Mouse (Mus musculus) hindbrain, embryonic 12.5 days (tissue): ENCODE data around the gene Kcnj6. TPM values are rescaled to one million over a fixed set of nuclear protein-coding genes. Genes with fewer than 3 reads are reported as not detected.

Experiments used
- ATAC-seq: fragments of 200-750 bp; cut with Nextera tagmentation; 2 replicates; pipeline ENCODE4 v1.8.0; 2017; ENCODE audit warnings: moderate TSS enrichment; ENCODE audit not compliant: low FRiP score
- H3K27ac ChIP-seq: fragments of 300-500 bp; sonication (generic); 2 replicates; pipeline ENCODE4 v1.5.1; 2016; ENCODE audit warnings: mild to moderate bottlenecking
- H3K27me3 ChIP-seq: fragments of 300-500 bp; sonication (generic); 2 replicates; pipeline ENCODE4 v1.6.1; 2016; ENCODE audit warnings: mild to moderate bottlenecking
- H3K36me3 ChIP-seq: fragments of 300-500 bp; sonication (generic); 2 replicates; pipeline ENCODE4 v1.6.1; 2016; ENCODE audit warnings: mild to moderate bottlenecking
- H3K4me1 ChIP-seq: fragments of 300-500 bp; sonication (generic); 2 replicates; pipeline ENCODE4 v1.6.1; 2016
- H3K4me2 ChIP-seq: fragments of 300-500 bp; sonication (generic); replicated peaks from 2 replicates; pipeline ENCODE4 v1.6.1; 2016; ENCODE audit warnings: mild to moderate bottlenecking
- H3K4me3 ChIP-seq: fragments of 300-500 bp; sonication (generic); 2 replicates; pipeline ENCODE4 v1.5.1; 2016; ENCODE audit warnings: mild to moderate bottlenecking
- H3K9ac ChIP-seq: fragments of 300-500 bp; sonication (generic); 2 replicates; pipeline ENCODE4 v1.6.1; 2016; ENCODE audit warnings: mild to moderate bottlenecking, moderate library complexity
- H3K9me3 ChIP-seq: fragments of 300-500 bp; sonication (generic); replicated peaks from 2 replicates; pipeline ENCODE4 v1.6.1; 2016; ENCODE audit warnings: mild to moderate bottlenecking
- WGBS: fragments of 180-500 bp; shearing (Covaris S2); methylation state at CpG from one replicate; pipeline ENCODE4 v1.1.7; 2016; 5-methylcytosine and 5-hydroxymethylcytosine counted together
- polyA plus RNA-seq: library from polyadenylated mRNA; unstranded; fragments of >200 nt; fragmentation: Nextera tagmentation; extraction: Ambion mirVana; gene quantifications from 2 replicates; pipeline ENCODE4 v1.2.1, GENCODE M21; 2016

Gene Kcnj6
- polyA plus RNA-seq, 1 experiment from 2014 or later, result 0.26 TPM

- 84% methylated on average over 2 of the region's 2 CpGs for WGBS
- H3K9ac ChIP-seq, result no peak overlapping the region
- H3K4me2 ChIP-seq, result no peak overlapping the region
Measured at GRCm38 (mm10) chr16:94980374-94980773, 17.1 kb downstream of the Kcnj6 start.

DNA sequence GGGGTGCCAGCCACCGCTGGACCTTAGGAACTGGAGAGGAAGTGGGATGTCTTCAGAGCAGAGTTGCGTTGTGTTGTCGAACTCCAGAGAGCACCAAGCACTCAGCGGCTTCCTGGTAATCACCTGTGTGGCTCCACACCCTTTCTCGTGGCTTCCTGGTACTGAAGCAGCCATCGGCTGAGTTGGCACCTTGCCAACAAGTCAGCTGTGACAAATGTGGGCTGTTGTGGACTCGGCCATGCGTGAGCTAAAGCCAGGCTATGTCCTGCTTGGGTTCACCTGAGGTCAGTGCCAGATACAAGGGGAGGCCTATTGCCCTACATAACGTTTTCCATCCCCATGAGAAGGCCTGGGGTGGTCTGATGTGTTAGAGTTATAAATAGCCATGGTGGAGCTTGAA, 18.0 kb downstream of the Kcnj6 start:
- no peak for ATAC-seq
- WGBS, result 78% methylated on average over 9 of the region's 9 CpGs
- Histone ChIP-seq H3K9ac (no peak overlapping the region), H3K4me1 (peaks cover 3% of the 10 kb centered on the region; the same call in 1 of the 2 replicates), H3K4me2 (no peak overlapping the region), H3K4me3 (no peak overlapping the region), H3K27me3 (no peaks in the 10 kb centered on the region), H3K36me3 (no peaks in the 10 kb centered on the region), H3K9me3 (no peaks in the 10 kb centered on the region; the same call in 1 of the 2 replicates), H3K27ac (no peak overlapping the region)

More at GRCm38 (mm10) chr16:94980374-94980773, 17.1 kb downstream of the Kcnj6 start:
- Histone ChIP-seq H3K36me3 (no peaks in the 10 kb centered on the region), H3K4me3 (no peak overlapping the region), H3K9me3 (no peaks in the 10 kb centered on the region; the same call in 1 of the 2 replicates), H3K27me3 (no peaks in the 10 kb centered on the region), H3K4me1 (peaks cover 3% of the 10 kb centered on the region; the same call in 1 of the 2 replicates), H3K27ac (no peak overlapping the region)
- ATAC-seq, result no peak

DNA sequence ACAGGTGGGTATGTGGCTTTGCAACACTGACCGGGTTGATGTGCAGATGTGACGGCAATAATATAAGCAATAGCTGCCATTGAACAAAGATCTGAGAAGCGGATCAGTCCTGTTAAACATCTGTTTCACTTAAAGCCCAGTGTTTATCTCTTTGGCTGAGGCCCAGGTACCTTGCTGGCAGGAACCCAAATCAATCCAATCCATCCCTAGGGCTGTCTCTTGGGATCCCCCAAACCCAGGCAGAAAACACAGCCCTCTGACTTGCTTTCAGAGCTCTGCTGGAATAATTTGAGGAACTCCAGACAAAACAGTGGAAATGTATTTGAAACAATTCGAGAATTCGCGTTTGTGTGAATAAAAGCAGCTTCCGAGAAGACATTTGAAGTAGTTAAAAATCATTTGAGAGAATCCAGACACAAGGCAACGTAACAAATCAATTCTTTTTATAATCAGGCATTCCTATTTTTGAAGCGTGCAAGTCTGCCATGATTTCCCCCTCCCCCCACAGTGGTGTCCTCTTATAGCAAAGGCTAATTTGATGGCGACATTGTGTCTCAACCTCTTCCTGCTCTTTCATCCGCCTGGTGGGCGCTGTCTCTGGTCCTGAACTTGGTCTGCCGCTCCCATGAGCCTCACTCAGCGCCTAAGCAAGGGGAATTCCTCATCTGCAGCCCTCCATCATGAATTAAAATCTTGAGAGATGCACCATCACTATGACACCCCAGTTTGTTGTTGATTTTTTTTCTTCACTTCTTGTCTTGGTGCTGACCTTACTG, 25.2 kb downstream of the Kcnj6 start:
- H3K9me3 ChIP-seq, result no peaks in the 10 kb centered on the region
- no peak for ATAC-seq
- WGBS, result 48% methylated on average over 14 of the region's 14 CpGs

GRCm38 (mm10) chr16:94968941-94969340, 28.6 kb downstream of the Kcnj6 start:
- Histone ChIP-seq H3K9me3 (no peaks in the 10 kb centered on the region), H3K9ac (no peak overlapping the region), H3K27ac (no peak overlapping the region), H3K4me2 (no peak overlapping the region), H3K4me1 (no peaks in the 10 kb centered on the region), H3K27me3 (no peaks in the 10 kb centered on the region), H3K4me3 (no peak overlapping the region), H3K36me3 (no peaks in the 10 kb centered on the region)
- WGBS, result 66% methylated on average over 6 of the region's 6 CpGs
- no peak for ATAC-seq

More for the DNA sequence above, 25.2 kb downstream of the Kcnj6 start:
- Histone ChIP-seq H3K4me3 (no peak overlapping the region), H3K9ac (no peak overlapping the region), H3K4me1 (no peaks in the 10 kb centered on the region), H3K4me2 (no peak overlapping the region), H3K27ac (no peak overlapping the region), H3K36me3 (no peaks in the 10 kb centered on the region), H3K27me3 (no peaks in the 10 kb centered on the region)

- no peak overlapping the region for H3K27ac ChIP-seq
- no peaks in the 10 kb centered on the region for H3K36me3 ChIP-seq
- no peaks in the 10 kb centered on the region for H3K27me3 ChIP-seq
- no peak for ATAC-seq
- no peak overlapping the region for H3K9ac ChIP-seq
- H3K4me3 ChIP-seq, result no peak overlapping the region
- H3K4me1 ChIP-seq, result no peaks in the 10 kb centered on the region
- 90% methylated on average over 2 of the region's 2 CpGs for WGBS
- H3K4me2 ChIP-seq, result no peak overlapping the region
- no peaks in the 10 kb centered on the region for H3K9me3 ChIP-seq
Measured at GRCm38 (mm10) chr16:94968472-94968871, 29.0 kb downstream of the Kcnj6 start.

GRCm38 (mm10) chr16:94957156-94957828, 40.2 kb downstream of the Kcnj6 start:
- H3K36me3 ChIP-seq, result no peaks in the 10 kb centered on the region
- H3K9me3 ChIP-seq, result no peaks in the 10 kb centered on the region
- 86% methylated on average over 9 of the region's 9 CpGs for WGBS
- no peaks in the 10 kb centered on the region for H3K4me1 ChIP-seq
- no peak overlapping the region for H3K4me2 ChIP-seq
- no peak overlapping the region for H3K9ac ChIP-seq
- H3K4me3 ChIP-seq, result no peak overlapping the region
- no peak overlapping the region for H3K27ac ChIP-seq
- H3K27me3 ChIP-seq, result no peaks in the 10 kb centered on the region
- no peak for ATAC-seq

- WGBS, result 88% methylated on average over 6 of the region's 6 CpGs
Measured at GRCm38 (mm10) chr16:94956410-94956809, 41.1 kb downstream of the Kcnj6 start.

GRCm38 (mm10) chr16:94953294-94953693, 44.2 kb downstream of the Kcnj6 start:
- ATAC-seq, result no peak
- Histone ChIP-seq H3K36me3 (no peaks in the 10 kb centered on the region), H3K9ac (no peak overlapping the region), H3K4me3 (no peak overlapping the region), H3K4me2 (no peak overlapping the region), H3K4me1 (no peaks in the 10 kb centered on the region), H3K27me3 (no peaks in the 10 kb centered on the region), H3K27ac (no peak overlapping the region), H3K9me3 (no peaks in the 10 kb centered on the region)
- 80% methylated on average over 1 of the region's 1 CpGs for WGBS

More at GRCm38 (mm10) chr16:94956410-94956809, 41.1 kb downstream of the Kcnj6 start:
- ATAC-seq, result no peak
- no peaks in the 10 kb centered on the region for H3K27me3 ChIP-seq
- H3K4me3 ChIP-seq, result no peak overlapping the region
- no peaks in the 10 kb centered on the region for H3K4me1 ChIP-seq
- no peak overlapping the region for H3K9ac ChIP-seq
- no peak overlapping the region for H3K27ac ChIP-seq
- H3K4me2 ChIP-seq, result no peak overlapping the region
- no peaks in the 10 kb centered on the region for H3K36me3 ChIP-seq
- no peaks in the 10 kb centered on the region for H3K9me3 ChIP-seq

DNA sequence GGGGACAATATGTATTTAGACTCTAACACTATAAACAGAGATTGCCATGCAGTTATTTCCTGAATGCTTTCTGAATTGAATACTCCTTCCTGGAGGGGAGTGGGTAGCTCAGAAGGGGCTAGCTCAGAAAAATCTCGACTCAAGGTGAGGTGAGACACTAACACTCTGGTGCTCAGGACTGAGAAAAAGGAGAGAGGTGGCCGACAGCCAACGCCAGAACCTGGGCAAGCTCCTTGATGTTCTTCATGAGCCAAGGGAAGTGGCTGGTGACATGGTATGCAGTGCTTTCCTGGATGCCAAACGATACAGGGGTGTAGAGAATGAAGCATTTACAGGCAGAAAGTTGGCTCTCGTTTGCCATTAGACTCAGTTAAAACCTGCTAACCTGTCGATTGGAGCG, 48.3 kb downstream of the Kcnj6 start:
- H3K9ac ChIP-seq, result no peak overlapping the region
- no peaks in the 10 kb centered on the region for H3K27me3 ChIP-seq
- H3K36me3 ChIP-seq, result no peaks in the 10 kb centered on the region
- H3K27ac ChIP-seq, result no peak overlapping the region
- WGBS, result 87% methylated on average over 7 of the region's 7 CpGs
- H3K4me1 ChIP-seq, result no peaks in the 10 kb centered on the region
- no peak overlapping the region for H3K4me2 ChIP-seq
- no peak overlapping the region for H3K4me3 ChIP-seq
- no peak for ATAC-seq
- H3K9me3 ChIP-seq, result no peaks in the 10 kb centered on the region

DNA sequence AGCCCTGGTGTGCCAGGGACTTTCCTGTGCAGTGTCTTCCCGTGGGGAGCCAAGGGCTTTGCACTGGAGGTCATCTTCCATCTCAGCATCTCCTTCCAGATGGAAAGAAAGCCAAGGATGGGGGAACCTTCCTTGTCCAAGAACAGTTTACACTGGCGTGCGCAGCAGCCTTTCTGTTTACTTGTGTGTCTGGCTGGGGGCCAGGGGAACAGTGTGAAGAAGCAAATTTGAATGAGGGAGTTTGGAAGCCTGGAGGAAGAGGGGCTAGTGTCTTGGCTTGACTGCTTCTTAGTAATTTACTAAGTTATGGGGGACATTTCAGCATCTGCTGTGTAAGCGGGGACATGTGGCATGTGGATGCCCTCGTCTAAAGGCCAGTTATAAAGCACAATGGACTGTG, 50.7 kb downstream of the Kcnj6 start:
- Histone ChIP-seq H3K27me3 (no peaks in the 10 kb centered on the region), H3K4me3 (no peak overlapping the region), H3K4me2 (no peak overlapping the region), H3K9me3 (no peaks in the 10 kb centered on the region), H3K9ac (no peak overlapping the region), H3K27ac (no peak overlapping the region), H3K36me3 (no peaks in the 10 kb centered on the region), H3K4me1 (no peaks in the 10 kb centered on the region)
- no peak for ATAC-seq
- WGBS, result 81% methylated on average over 5 of the region's 5 CpGs

DNA sequence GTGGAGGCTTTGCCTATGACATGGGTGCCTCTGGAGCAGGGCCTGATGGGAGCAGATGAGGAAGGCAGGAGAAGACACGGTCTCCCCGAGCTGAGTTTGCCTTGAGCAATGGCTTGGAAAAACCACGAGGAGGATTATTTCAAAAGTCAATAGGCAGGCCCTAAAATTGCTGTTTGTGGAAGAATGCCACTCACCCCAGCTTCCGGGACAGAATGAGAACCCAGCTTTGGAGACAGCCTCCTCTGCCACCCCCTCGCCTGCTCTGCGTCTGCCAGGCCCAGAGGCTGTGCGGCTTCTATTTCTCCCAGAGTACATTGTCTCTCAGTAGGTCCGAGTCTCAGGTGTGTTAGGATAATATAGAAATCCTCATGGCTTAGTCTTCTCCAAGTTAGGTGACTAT, 64.8 kb downstream of the Kcnj6 start:
- 88% methylated on average over 8 of the region's 8 CpGs for WGBS

GRCm38 (mm10) chr16:94931343-94932301, 65.9 kb downstream of the Kcnj6 start:
- peak overlapping the region; percentile 37 for H3K4me2 ChIP-seq
- no peaks in the 10 kb centered on the region for H3K36me3 ChIP-seq
- H3K9me3 ChIP-seq, result no peaks in the 10 kb centered on the region
- 7% methylated on average over 21 of the region's 21 CpGs for WGBS
- H3K27me3 ChIP-seq, result no peaks in the 10 kb centered on the region
- no peak overlapping the region for H3K9ac ChIP-seq
- peak; percentile 71 for ATAC-seq
- peaks cover 10% of the 10 kb centered on the region for H3K4me1 ChIP-seq
- H3K4me3 ChIP-seq, result no peak overlapping the region
- peak overlapping the region; percentile 35; the same call in 1 of the 2 replicates for H3K27ac ChIP-seq

More for the DNA sequence above, 64.8 kb downstream of the Kcnj6 start:
- H3K4me1 ChIP-seq, result peaks cover 10% of the 10 kb centered on the region
- H3K9ac ChIP-seq, result no peak overlapping the region
- no peaks in the 10 kb centered on the region for H3K27me3 ChIP-seq
- no peak overlapping the region for H3K27ac ChIP-seq
- no peaks in the 10 kb centered on the region for H3K36me3 ChIP-seq
- no peaks in the 10 kb centered on the region for H3K9me3 ChIP-seq
- H3K4me3 ChIP-seq, result no peak overlapping the region
- no peak for ATAC-seq
- H3K4me2 ChIP-seq, result no peak overlapping the region
